In the genomic region with DNA sequence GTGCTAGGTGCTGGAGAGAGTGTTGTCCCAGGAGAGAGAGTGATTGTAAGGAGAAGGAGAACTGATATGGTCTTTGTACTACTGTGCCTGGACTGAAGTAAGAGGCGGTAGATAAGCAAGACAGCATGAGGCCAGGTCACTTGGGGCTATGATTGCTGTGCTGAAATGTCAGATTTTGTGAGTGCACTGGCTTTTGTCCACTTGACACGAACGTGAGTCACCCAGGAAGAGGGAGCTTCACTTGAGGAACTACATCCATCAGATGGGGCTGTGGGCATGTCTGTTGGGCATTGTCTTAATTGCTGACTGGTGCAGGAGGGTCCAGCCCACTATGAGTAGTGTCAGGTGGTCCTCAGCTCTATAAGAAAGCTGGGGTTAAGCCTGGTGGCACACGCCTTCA, we compare ENCODE assay signal across 26 mouse cellular contexts.
DNase-seq lines count a peak whose midpoint lies in the region; ATAC-seq and TF ChIP-seq lines count a peak whose summit lies in the region.
"Had no signal": no experiment of that assay in that cellular context is flagged by ENCODE, and none has a peak within 500 bp of the region (broad histone marks: within the 10 kb centered on the region; RNA-seq: fewer than 3 reads in every experiment).

No protein-coding gene starts in this region.

- no peak overlapping the region for H3K9ac ChIP-seq in liver, adult 2 months (ENCODE audit: low read depth, low read length)
- no peak overlapping the region for H3K9ac ChIP-seq in liver, embryonic 12.5 days
- H3K9ac ChIP-seq: embryonic facial prominence, embryonic 13.5 days; heart, embryonic 15.5 days; hindbrain, embryonic 14.5 days; lung, embryonic 15.5 days; midbrain, embryonic 13.5 days; neural tube, embryonic 13.5 days had no signal

- H3K4me3 ChIP-seq in liver, adult 2 months (ENCODE audit: insufficient read depth, low read depth, low read length) = no peak overlapping the region
- no peak overlapping the region for H3K4me3 ChIP-seq in liver, embryonic 12.5 days
- no peak overlapping the region for H3K4me3 ChIP-seq in embryonic facial prominence, embryonic 10.5 days
- H3K4me3 ChIP-seq: embryonic facial prominence, embryonic 13.5 days; forebrain, embryonic 10.5 days; gastrocnemius, adult 2 months; heart, embryonic 15.5 days; lung, embryonic 15.5 days; midbrain, embryonic 13.5 days; neural tube, embryonic 13.5 days had no signal

- ATAC-seq in liver, embryonic 12.5 days = no peak
- peak; percentile 50 for ATAC-seq in granulocyte monocyte progenitor cell, adult 5-6 weeks (replicated peaks; ENCODE audit: poor library complexity, severe bottlenecking)
- 0 out of 2 replicates have a peak, but pooled peaks have one; percentile 5 for ATAC-seq in megakaryocyte progenitor cell, adult 5-6 weeks (replicated peaks; ENCODE audit: poor library complexity)
- ATAC-seq: forebrain, embryonic 16.5 days; midbrain, embryonic 13.5 days had no signal

- TF ChIP-seq POLR2A in liver, adult 2 months (IDR thresholded peaks at IDR 0.05; ENCODE audit: extremely low read depth, insufficient read depth, low read length) = no peak

- H3K27me3 ChIP-seq in liver, adult 2 months (ENCODE audit: control insufficient read depth, insufficient read depth, low read length) = no peaks in the 10 kb centered on the region
- no peaks in the 10 kb centered on the region for H3K27me3 ChIP-seq in liver, embryonic 12.5 days (replicated peaks)
- no peaks in the 10 kb centered on the region for H3K27me3 ChIP-seq in embryonic facial prominence, embryonic 10.5 days (replicated peaks; ENCODE audit: low read depth, poor library complexity, severe bottlenecking)
- H3K27me3 ChIP-seq: embryonic facial prominence, embryonic 13.5 days; heart, embryonic 15.5 days; lung, embryonic 15.5 days; midbrain, embryonic 13.5 days; neural tube, embryonic 13.5 days had no signal

- H3K27ac ChIP-seq in liver, adult 2 months (replicated peaks; ENCODE audit: insufficient read depth, low read depth, low read length) = no peak overlapping the region
- H3K27ac ChIP-seq in liver, embryonic 12.5 days = no peak overlapping the region
- H3K27ac ChIP-seq in embryonic facial prominence, embryonic 10.5 days (replicated peaks) = no peak overlapping the region
- H3K27ac ChIP-seq: embryonic facial prominence, embryonic 13.5 days; forebrain, embryonic 10.5 days; gastrocnemius, adult 2 months; heart, embryonic 15.5 days; hindbrain, embryonic 14.5 days; kidney, postnatal 0 days; lung, embryonic 15.5 days; midbrain, embryonic 13.5 days; neural tube, embryonic 13.5 days had no signal

- peaks cover 44% of the 10 kb centered on the region for H3K79me2 ChIP-seq in liver, adult 2 months (ENCODE audit: control insufficient read depth, insufficient read depth, low read length)

- peaks cover 16% of the 10 kb centered on the region for H3K4me1 ChIP-seq in liver, adult 2 months (ENCODE audit: control insufficient read depth, insufficient read depth, low read length)
- peaks cover 52% of the 10 kb centered on the region for H3K4me1 ChIP-seq in liver, embryonic 12.5 days
- peaks cover 49% of the 10 kb centered on the region for H3K4me1 ChIP-seq in embryonic facial prominence, embryonic 10.5 days

- no peak overlapping the region for H3K4me2 ChIP-seq in liver, embryonic 12.5 days
- H3K4me2 ChIP-seq: embryonic facial prominence, embryonic 13.5 days; heart, embryonic 15.5 days; hindbrain, embryonic 14.5 days; lung, embryonic 15.5 days; midbrain, embryonic 13.5 days; neural tube, embryonic 13.5 days had no signal

- peak; percentile 52 to 74 for DNase-seq in adrenal gland, adult (ENCODE audit: inconsistent age in 2 of 2, low spot score in 1 of 2)
- DNase-seq in adrenal gland, postnatal 10 days = no peak
- DNase-seq in liver, adult 2 months (ENCODE audit: extremely low read depth, low read depth, low spot score) = peak; percentile 61
- no peak for DNase-seq in layer of hippocampus, adult 9-10 months (ENCODE audit: low spot score)
- no peak for DNase-seq in embryonic facial prominence, embryonic 10.5 days (ENCODE audit: low spot score)
- DNase-seq: cerebellum, adult 11 months; cerebellum, adult 9-10 months; cerebellum, postnatal 36 days; gastrocnemius, adult 2 months; gastrocnemius, postnatal 36 days; heart, postnatal 36 days; kidney, adult 2 months; kidney, postnatal 4 days; liver had no signal

- WGBS in liver, adult 2 months = 31% methylated on average over 4 of the region's 4 CpGs
- 55% methylated on average over 4 of the region's 4 CpGs for WGBS in liver, embryonic 12.5 days (ENCODE audit: insufficient replicate concordance)
- WGBS in embryonic facial prominence, embryonic 10.5 days = 83% methylated on average over 4 of the region's 4 CpGs

- no peak for TF ChIP-seq CTCF in liver, adult 2 months (IDR thresholded peaks at IDR 0.05; ENCODE audit: low read depth, low read length)

- no peaks in the 10 kb centered on the region for H3K9me3 ChIP-seq in liver, embryonic 12.5 days (replicated peaks)
- no peaks in the 10 kb centered on the region for H3K9me3 ChIP-seq in embryonic facial prominence, embryonic 10.5 days
- H3K9me3 ChIP-seq: embryonic facial prominence, embryonic 13.5 days; forebrain, embryonic 10.5 days; heart, embryonic 15.5 days; lung, embryonic 15.5 days; midbrain, embryonic 13.5 days; neural tube, embryonic 13.5 days had no signal

- no peaks in the 10 kb centered on the region for H3K36me3 ChIP-seq in liver, adult 2 months (ENCODE audit: control insufficient read depth, insufficient read depth, low read length)
- peaks cover 4% of the 10 kb centered on the region; the same call in 1 of the 2 replicates for H3K36me3 ChIP-seq in liver, embryonic 12.5 days
- no peaks in the 10 kb centered on the region for H3K36me3 ChIP-seq in embryonic facial prominence, embryonic 10.5 days (replicated peaks)
- H3K36me3 ChIP-seq: embryonic facial prominence, embryonic 13.5 days; forebrain, embryonic 10.5 days; heart, embryonic 15.5 days; lung, embryonic 15.5 days; midbrain, embryonic 13.5 days; neural tube, embryonic 13.5 days had no signal

Comparison
In these comparisons a context has a peak if more than half of its experiments do, and no peak if none do; other contexts are left out.
1. DNase-seq: peak in adrenal gland, adult (2 of 2) and liver, adult 2 months (single experiment); none in adrenal gland, postnatal 10 days (single experiment), layer of hippocampus, adult 9-10 months (single experiment) and embryonic facial prominence, embryonic 10.5 days (single experiment).